Mouse (Mus musculus) ES-E14 (cell line): ENCODE data around the gene Cdk11b.

Experiments
- CHD2 ChIP-seq: IDR thresholded peaks from 2 replicates; pipeline ENCODE4 v1.6.1; 2014; ENCODE audit warnings: mild to moderate bottlenecking, low read depth, low read length, inconsistent platforms
- HCFC1 ChIP-seq: IDR thresholded peaks from 2 replicates; pipeline ENCODE4 v1.6.1; 2012; ENCODE audit warnings: low read length, inconsistent platforms, borderline replicate concordance; ENCODE audit not compliant: insufficient read depth
- MAFK ChIP-seq: IDR thresholded peaks from 2 replicates; pipeline ENCODE4 v1.6.1; 2014; ENCODE audit warnings: mild to moderate bottlenecking, low read depth, low read length, inconsistent platforms; ENCODE audit not compliant: insufficient read depth
- ZC3H11A ChIP-seq: IDR thresholded peaks from 2 replicates; pipeline ENCODE4 v1.6.1; 2012; ENCODE audit warnings: low read depth, mild to moderate bottlenecking, inconsistent platforms, low read length, borderline replicate concordance
- ZNF384 ChIP-seq: IDR thresholded peaks from 2 replicates; pipeline ENCODE4 v1.6.1; 2012; ENCODE audit warnings: low read depth, low read length, inconsistent platforms

DNA sequence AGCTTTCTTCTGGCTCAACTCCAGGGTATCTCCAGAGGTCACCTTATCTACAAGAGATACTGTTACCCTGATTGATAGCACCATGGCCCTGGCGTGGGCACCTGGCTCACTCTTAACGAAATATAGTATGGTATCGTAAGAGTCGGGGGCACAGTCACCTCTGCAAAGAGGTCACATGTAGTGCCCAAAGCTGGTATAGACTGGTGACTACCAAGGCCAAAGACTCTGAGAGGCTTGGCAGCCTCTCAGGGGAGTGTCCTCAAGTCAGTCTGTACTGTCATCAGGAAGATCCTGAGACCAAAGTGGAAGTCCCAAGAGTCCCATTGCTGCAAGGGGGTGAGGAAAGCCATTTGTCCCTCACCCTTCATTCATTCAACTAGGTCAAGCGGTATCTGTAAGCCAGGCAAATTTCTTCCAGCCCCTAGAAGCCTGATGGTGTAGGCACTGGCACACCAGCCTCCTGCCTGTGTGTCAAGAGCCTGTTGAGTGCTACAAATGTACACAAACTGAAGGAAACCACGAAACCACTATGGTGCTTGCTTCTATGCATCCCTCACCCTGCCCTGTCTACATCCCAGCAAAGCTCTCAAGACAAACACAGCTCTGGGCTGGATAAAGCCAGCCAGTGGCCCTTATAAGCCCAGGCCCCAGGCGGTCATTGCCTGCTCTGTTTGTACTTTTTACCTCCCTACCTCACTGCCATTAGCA, 33.5 kb upstream of the Cdk11b start:
- TF ChIP-seq CHD2 (no peak), MAFK (no peak), ZC3H11A (no peak), HCFC1 (no peak), ZNF384 (no peak)
